Mouse (Mus musculus): ENCODE data around the gene Ttc30a2. TPM values are rescaled to one million over a fixed set of nuclear protein-coding genes. Genes with fewer than 3 reads are reported as not detected.
A peak's percentile ranks its signal among the peaks of the same experiment; 100 is the strongest.
"Not testable (repeated sequence)": the region's sequence is repeated elsewhere in the genome, so short reads cannot be mapped to it uniquely, and the experiment has no call there.

Ttc30a2 gene
- polyA plus RNA-seq, 1 experiment from 2014 or later = 0.77 TPM

DNA sequence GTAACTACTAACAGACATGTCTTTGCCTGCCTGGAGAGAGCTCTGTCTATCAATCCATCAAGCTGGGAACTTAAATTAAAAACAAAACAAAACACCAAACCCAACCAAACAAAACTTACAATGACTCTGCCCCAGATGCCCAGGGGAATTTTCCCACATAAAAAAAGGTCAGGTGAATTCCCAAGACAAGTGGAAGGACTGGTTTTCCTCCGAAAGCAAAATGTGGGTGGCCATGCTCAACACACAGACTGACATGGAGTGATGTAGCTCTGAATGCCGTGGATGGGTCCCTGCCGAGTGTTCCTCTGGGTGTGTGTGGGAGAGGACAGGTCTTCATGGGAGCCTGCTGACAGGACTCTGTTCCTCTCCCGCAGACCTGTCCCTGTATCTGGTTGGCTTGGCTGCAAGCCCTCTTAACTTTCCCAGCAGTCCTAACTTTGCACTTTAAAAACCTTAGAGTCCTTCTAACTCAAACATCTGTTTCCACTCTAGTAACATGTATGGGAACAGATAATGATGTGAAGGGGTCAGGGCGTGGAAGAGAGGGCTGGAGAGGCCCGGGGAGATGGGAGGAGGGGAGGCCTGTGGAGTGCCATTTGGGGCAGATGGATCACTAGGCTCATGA lies 13.7 kb upstream of the Ttc30a2 start:
- Histone ChIP-seq H3K9me3 (no peaks in the 10 kb centered on the region), H3K27me3 (no peaks in the 10 kb centered on the region), H3K36me3 (no peaks in the 10 kb centered on the region), H3K4me2 (no peak overlapping the region), H3K27ac (replicated peaks) (no peak overlapping the region; the same call in 1 of the 2 replicates), H3K9ac (no peak overlapping the region), H3K4me1 (replicated peaks) (peaks cover 33% of the 10 kb centered on the region), H3K4me3 (no peak overlapping the region)
- ATAC-seq (ENCODE audit: low FRiP score, low read depth) = no peak
- WGBS = 62% methylated on average over 6 of the region's 6 CpGs

DNA sequence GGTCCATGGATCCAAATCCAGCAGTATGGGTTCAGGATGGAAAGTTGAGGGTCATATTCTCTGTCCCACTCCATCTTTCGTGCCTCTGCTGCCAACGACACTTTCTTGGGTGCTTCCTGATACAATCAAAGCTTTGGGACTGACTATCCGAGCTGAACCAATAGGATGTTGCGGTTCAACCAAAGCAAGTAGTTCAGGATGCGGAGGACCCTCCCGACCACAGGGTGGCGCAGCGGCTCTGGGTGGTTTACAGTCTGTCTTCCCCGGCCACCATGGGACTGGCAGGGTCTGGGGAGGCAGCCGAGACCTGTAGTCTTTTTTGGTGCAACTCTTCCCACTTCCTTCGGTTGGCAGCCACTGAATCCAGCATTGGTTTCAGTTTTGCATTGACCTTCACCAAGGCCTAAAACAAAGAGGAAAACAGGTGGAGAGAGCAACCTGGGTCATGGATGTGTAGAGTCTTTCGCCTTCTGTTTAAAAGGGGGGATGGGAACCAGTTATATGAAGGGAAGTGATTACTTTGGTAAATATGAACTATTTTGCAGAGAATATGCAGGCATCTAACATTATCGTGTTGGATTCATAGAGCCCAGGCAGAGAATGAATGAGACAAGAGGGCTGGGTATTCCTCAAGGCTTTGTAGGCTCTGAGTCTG lies 13.0 kb upstream of the Ttc30a2 start:
- H3K4me2 ChIP-seq = no peak overlapping the region
- no peaks in the 10 kb centered on the region for H3K27me3 ChIP-seq
- H3K4me1 ChIP-seq (replicated peaks) = peaks cover 38% of the 10 kb centered on the region
- no peaks in the 10 kb centered on the region for H3K36me3 ChIP-seq
- ATAC-seq (ENCODE audit: low FRiP score, low read depth) = no peak
- H3K4me3 ChIP-seq = no peak overlapping the region
- peak overlapping the region; percentile 93; the same call in 1 of the 2 replicates for H3K27ac ChIP-seq (replicated peaks)
- no peaks in the 10 kb centered on the region for H3K9me3 ChIP-seq
- 46% methylated on average over 13 of the region's 13 CpGs for WGBS
- no peak overlapping the region for H3K9ac ChIP-seq

DNA sequence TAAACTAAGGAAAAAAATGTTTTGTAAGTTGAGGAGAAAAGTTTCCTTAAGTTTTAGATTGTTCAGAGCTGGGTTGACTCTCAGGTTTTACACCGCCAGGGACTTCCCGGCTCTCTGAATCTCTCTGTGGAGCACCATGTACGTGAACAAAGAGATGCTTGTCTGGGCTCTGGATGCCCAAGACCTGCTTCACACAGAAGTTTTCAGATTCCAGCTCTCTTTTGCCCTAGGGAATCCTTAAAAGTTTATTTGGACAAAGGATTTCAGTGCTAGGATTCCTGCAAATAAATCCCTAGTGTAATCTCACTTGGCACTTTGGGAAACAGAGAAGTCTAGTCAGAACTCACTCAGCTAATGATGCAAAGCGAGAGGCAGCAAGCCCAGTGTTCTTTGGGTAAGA lies 11.7 kb upstream of the Ttc30a2 start:
- Histone ChIP-seq H3K27ac (replicated peaks) (peak overlapping the region; percentile 93), H3K4me1 (replicated peaks) (peaks cover 43% of the 10 kb centered on the region), H3K9me3 (no peaks in the 10 kb centered on the region), H3K9ac (0 out of 2 replicates have a peak overlapping the region, but pooled peaks have one; percentile 13), H3K4me3 (no peak overlapping the region), H3K4me2 (no peak overlapping the region), H3K36me3 (no peaks in the 10 kb centered on the region), H3K27me3 (no peaks in the 10 kb centered on the region)
- 60% methylated on average over 4 of the region's 4 CpGs for WGBS
- no peak for ATAC-seq (ENCODE audit: low FRiP score, low read depth)

DNA sequence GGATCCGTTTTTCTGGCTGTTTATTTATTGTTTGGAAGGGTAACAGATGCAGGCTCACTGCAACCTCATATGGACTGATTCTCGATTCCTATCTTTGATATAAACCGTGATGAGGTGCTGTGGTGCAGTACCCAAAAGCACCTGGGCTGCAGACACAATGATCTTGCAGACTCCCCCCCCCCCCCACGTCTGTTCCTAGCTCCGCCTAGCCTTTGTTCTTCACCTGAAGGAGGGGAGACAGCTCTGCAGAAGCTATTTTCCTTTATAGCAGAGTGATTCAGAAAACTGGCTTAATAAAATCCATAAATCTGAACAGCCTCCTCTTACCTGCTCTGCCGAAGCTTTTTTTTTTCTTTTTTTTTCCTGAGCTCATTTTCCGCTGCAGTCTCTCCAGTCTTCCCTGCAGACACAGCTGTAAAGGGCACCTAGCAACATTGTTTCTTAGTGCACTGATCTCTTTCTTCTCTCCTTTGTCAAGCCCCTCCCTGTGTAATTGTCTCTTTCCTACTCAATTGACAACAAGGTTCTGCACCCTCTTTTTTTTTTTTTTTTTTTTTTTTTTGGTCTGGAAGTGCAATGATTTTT lies 10.9 kb upstream of the Ttc30a2 start:
- H3K4me1 ChIP-seq (replicated peaks) = peaks cover 43% of the 10 kb centered on the region
- peak overlapping the region; percentile 47 for H3K9ac ChIP-seq
- peak; percentile 80 for ATAC-seq (ENCODE audit: low FRiP score, low read depth)
- H3K27me3 ChIP-seq = no peaks in the 10 kb centered on the region
- H3K36me3 ChIP-seq = no peaks in the 10 kb centered on the region
- H3K9me3 ChIP-seq = no peaks in the 10 kb centered on the region
- 22% methylated on average over 7 of the region's 7 CpGs for WGBS
- H3K27ac ChIP-seq (replicated peaks) = peak overlapping the region; percentile 93
- peak overlapping the region; percentile 44 for H3K4me2 ChIP-seq
- 0 out of 2 replicates have a peak overlapping the region, but pooled peaks have one; percentile 9 for H3K4me3 ChIP-seq

DNA sequence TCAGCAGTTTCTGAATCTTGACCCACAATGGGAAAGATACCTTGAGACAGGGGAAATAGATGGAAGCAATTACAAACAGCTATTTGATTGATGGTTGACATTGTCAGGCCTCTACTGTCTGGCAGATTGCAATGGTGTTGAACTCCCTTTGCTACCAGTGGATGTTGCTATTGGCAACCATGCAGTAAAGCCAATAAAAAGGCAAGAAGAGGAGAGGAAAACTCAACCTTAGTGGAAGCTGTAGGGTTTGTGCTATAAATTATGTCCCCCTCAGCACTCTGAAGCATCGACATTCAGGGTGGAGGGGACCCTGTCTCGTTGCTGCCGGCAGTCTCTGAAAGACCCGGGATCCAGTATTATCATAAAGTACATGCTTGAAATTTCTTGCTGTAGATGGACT lies 10.4 kb upstream of the Ttc30a2 start:
- H3K9me3 ChIP-seq = no peaks in the 10 kb centered on the region
- 18% methylated on average over 4 of the region's 4 CpGs for WGBS
- H3K27ac ChIP-seq (replicated peaks) = peak overlapping the region; percentile 93
- H3K4me1 ChIP-seq (replicated peaks) = peaks cover 40% of the 10 kb centered on the region
- H3K36me3 ChIP-seq = no peaks in the 10 kb centered on the region
- peak overlapping the region; percentile 44 for H3K4me2 ChIP-seq
- 0 out of 2 replicates have a peak overlapping the region, but pooled peaks have one; percentile 9 for H3K4me3 ChIP-seq
- H3K27me3 ChIP-seq = no peaks in the 10 kb centered on the region
- peak overlapping the region; percentile 47 for H3K9ac ChIP-seq
- ATAC-seq (ENCODE audit: low FRiP score, low read depth) = peak; percentile 61

DNA sequence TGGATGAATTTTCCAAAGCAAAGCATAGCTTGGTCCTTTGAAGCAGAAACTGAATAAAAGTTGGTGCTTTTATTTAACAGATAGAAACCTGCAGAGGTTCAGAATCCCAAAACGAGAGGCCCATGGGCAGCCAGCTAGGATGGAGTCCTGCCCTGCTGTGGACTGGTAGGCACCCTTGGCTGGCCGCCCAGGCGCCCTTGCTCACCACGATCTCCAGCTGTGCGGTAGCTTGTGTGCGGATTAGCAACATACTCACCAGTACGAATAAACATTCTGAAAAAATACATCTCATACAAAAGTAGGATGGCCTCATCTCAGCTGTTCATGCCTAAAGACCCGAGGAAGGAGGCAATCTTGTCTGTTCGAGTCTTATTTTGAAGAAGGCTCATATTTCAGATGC lies 9.8 kb upstream of the Ttc30a2 start:
- 66% methylated on average over 9 of the region's 9 CpGs for WGBS
- no peaks in the 10 kb centered on the region for H3K36me3 ChIP-seq
- H3K9me3 ChIP-seq = no peaks in the 10 kb centered on the region
- H3K27me3 ChIP-seq = no peaks in the 10 kb centered on the region
- H3K27ac ChIP-seq (replicated peaks) = peak overlapping the region; percentile 93
- peaks cover 40% of the 10 kb centered on the region for H3K4me1 ChIP-seq (replicated peaks)
- no peak for ATAC-seq (ENCODE audit: low FRiP score, low read depth)
- no peak overlapping the region for H3K4me2 ChIP-seq
- no peak overlapping the region for H3K9ac ChIP-seq
- H3K4me3 ChIP-seq = no peak overlapping the region

DNA sequence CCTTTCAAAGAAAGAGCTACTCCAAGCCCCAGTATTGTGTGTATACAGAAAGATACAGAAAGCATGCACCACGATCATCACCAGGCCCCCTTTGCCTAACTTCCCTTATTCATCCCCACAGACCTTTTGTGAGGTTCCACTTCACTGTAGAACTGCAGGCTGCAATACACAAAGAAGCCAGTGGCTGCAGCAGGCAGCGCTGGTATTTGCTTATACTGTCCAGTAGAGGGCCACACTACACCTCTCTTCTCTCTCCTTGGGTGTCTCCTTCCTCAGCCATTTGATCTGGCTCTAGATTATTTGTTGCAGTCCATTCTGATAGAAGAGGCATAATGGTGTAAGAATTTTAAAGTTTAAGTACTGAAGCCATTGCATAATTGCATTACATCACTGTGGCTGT lies 7.2 kb upstream of the Ttc30a2 start:
- Histone ChIP-seq H3K9me3 (no peaks in the 10 kb centered on the region), H3K36me3 (no peaks in the 10 kb centered on the region), H3K4me3 (no peak overlapping the region), H3K27me3 (no peaks in the 10 kb centered on the region), H3K27ac (replicated peaks) (peak overlapping the region; percentile 60), H3K4me2 (no peak overlapping the region), H3K4me1 (replicated peaks) (peaks cover 34% of the 10 kb centered on the region), H3K9ac (no peak overlapping the region)
- 2% methylated on average over 2 of the region's 2 CpGs for WGBS
- peak; percentile 50; the same call in 1 of the 2 replicates for ATAC-seq (ENCODE audit: low FRiP score, low read depth)

DNA sequence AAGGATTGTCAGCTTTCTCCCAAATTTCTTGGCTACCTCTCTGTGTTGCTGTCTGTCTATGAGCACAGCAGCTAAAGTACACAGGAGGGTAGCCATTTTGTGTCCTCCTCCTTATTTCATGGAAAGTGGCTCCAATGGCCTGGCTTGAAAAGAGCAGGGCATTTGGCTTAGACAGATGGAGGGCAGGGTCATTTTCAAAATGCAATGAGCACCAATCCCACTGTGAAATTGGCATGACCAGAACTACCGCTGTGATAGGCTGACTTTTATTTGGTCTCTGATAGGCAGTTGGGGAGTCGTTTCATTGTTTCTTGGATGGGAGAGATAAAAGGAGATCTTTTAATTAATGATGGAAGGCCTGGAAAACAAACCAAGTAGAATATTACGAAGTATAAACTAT lies 5.9 kb upstream of the Ttc30a2 start:
- no peaks in the 10 kb centered on the region for H3K36me3 ChIP-seq
- H3K4me3 ChIP-seq = no peak overlapping the region
- H3K4me2 ChIP-seq = no peak overlapping the region
- no peak overlapping the region for H3K9ac ChIP-seq
- no peaks in the 10 kb centered on the region for H3K9me3 ChIP-seq
- no peak for ATAC-seq (ENCODE audit: low FRiP score, low read depth)
- WGBS = 55% methylated on average over 3 of the region's 3 CpGs
- H3K27ac ChIP-seq (replicated peaks) = no peak overlapping the region
- H3K27me3 ChIP-seq = no peaks in the 10 kb centered on the region
- peaks cover 23% of the 10 kb centered on the region for H3K4me1 ChIP-seq (replicated peaks)

DNA sequence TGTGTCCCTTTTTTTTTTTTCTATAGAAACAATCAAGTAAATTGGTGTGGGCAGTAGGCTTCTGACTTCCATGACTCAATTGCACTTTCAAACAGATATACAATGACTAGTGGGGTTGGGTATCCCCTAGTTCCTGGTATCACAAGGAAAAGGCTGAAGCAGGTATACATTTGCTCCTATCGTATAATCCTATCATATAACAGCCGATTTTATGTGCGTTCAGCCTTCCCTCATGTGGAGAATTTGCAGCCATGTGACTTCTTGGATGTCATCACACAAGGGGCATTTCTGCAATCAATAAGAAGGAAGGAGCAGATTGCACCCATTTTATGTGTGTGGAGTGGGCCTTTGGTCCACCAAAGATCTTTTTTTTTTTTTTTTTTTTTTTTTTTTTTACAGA lies 5.1 kb upstream of the Ttc30a2 start:
- Histone ChIP-seq H3K4me1 (replicated peaks) (peaks cover 16% of the 10 kb centered on the region), H3K9me3 (no peaks in the 10 kb centered on the region), H3K4me2 (no peak overlapping the region), H3K36me3 (no peaks in the 10 kb centered on the region), H3K4me3 (no peak overlapping the region), H3K27me3 (no peaks in the 10 kb centered on the region), H3K27ac (replicated peaks) (no peak overlapping the region), H3K9ac (no peak overlapping the region)
- ATAC-seq (ENCODE audit: low FRiP score, low read depth) = no peak
- WGBS = 96% methylated on average over 3 of the region's 3 CpGs

DNA sequence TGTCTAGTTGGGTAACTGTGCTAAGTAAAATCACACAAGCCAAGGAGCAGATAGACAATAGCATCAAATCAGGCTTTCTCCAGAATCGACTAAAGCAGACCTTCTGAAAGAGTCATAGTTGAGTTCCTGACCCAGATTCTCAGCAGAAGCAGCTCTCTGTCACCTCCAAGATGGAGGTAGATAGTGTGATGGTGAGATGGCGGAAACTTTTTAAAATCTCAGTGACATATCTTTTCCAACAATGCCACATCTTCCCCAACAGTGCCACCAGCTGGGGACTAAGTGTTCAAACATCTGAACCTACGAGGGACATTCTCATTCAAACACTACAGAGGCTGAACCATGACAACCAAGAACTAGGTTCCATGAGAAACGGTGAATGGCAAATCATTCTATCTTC lies 4.7 kb upstream of the Ttc30a2 start:
- Histone ChIP-seq H3K27me3 (no peaks in the 10 kb centered on the region), H3K4me2 (no peak overlapping the region), H3K9ac (no peak overlapping the region), H3K4me1 (replicated peaks) (peaks cover 11% of the 10 kb centered on the region), H3K4me3 (no peak overlapping the region), H3K27ac (replicated peaks) (no peak overlapping the region), H3K9me3 (no peaks in the 10 kb centered on the region), H3K36me3 (no peaks in the 10 kb centered on the region)
- no peak for ATAC-seq (ENCODE audit: low FRiP score, low read depth)
- 98% methylated on average over 4 of the region's 4 CpGs for WGBS

DNA sequence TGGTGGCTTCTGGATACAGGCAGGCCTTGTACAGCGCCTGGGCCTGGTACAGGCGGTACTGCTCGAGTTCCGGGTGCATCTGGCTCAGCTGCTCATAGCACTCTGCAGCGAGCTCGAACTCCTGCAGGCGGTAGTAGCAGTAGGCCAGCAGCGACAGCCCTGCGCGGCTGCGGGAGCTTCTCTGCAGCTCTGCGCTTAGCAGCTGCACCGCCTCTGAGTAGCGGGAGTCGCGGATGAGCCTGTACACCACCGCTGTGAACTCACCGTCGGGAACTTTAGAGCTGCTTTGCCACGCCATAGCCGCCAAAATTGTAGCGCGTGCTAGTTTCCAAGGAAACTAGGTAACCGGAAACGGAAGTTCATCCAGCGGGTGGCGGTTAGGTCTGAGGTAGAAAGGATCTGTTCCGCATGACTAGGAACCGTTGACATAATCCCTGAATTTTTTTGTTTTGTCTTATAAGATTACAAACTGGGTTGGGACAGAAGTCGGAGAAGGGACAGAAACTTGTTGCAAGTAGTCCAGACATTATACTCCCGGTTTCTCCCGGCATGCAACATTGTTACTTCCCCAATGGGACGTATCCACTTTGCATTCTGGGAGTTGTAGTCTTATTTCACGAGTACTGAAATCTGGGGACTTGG lies 3.6 kb upstream of the Ttc30a2 start, which contains the start of gene Ttc30a1:
TSS of gene Ttc30a1 (minus strand) at position 528 of the 642 bp plus-strand sequence.
- peak within 1 kb of the TSS; percentile 63 for H3K27ac ChIP-seq (replicated peaks)
- not testable (repeated sequence) for H3K9me3 ChIP-seq; H3K36me3 ChIP-seq; H3K27me3 ChIP-seq; H3K4me1 ChIP-seq (replicated peaks)
- H3K4me2 ChIP-seq = peak within 1 kb of the TSS; percentile 71
- peak within 1 kb of the TSS; percentile 46 for H3K4me3 ChIP-seq
- peak; percentile 80 for ATAC-seq (ENCODE audit: low FRiP score, low read depth)
- peak within 1 kb of the TSS; percentile 29; the same call in 1 of the 2 replicates for H3K9ac ChIP-seq
- 3% methylated on average over 32 of the region's 34 CpGs for WGBS

DNA sequence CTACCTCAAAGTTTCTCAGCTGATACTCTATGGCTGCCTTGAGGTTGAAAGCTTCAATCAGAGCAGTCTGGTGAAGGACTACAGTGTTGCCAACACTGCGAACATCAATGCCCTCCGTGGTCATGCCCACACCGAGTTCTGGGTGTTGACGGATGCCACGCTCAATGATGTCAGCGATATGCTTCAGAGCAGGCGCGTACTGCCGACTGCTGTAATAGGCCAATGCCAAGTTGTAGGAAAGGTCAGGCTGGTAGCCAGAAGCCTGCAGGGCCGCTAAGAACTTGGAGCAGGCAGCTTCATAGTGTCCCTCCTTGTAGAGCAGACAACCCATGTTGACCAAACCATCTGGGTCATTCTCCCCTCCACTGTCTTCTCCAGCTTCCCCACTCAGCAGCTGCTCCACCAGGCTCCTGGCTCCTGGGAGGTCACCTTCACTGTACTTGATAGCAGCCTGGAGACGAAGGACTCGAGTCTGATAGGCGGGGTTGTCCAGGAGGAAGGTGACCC lies 3.0 kb upstream of the Ttc30a2 start:
- not testable (repeated sequence) for H3K9me3 ChIP-seq; H3K27ac ChIP-seq (replicated peaks); H3K4me1 ChIP-seq (replicated peaks); H3K27me3 ChIP-seq; ATAC-seq (ENCODE audit: low FRiP score, low read depth); H3K9ac ChIP-seq; H3K36me3 ChIP-seq
- 94% methylated on average over 13 of the region's 13 CpGs for WGBS
- H3K4me2 ChIP-seq = peak overlapping the region; percentile 71
- H3K4me3 ChIP-seq = peak overlapping the region; percentile 46
